Mouse (Mus musculus): Measurements from ENCODE around the gene Ccl9. TPM values are rescaled to one million over a fixed set of nuclear protein-coding genes. Genes with fewer than 3 reads are reported as not detected.

The Ccl9 gene
- total and polyA plus RNA-seq, 3 experiments: 0.67 to 0.81 TPM; not detected in 1

DNA sequence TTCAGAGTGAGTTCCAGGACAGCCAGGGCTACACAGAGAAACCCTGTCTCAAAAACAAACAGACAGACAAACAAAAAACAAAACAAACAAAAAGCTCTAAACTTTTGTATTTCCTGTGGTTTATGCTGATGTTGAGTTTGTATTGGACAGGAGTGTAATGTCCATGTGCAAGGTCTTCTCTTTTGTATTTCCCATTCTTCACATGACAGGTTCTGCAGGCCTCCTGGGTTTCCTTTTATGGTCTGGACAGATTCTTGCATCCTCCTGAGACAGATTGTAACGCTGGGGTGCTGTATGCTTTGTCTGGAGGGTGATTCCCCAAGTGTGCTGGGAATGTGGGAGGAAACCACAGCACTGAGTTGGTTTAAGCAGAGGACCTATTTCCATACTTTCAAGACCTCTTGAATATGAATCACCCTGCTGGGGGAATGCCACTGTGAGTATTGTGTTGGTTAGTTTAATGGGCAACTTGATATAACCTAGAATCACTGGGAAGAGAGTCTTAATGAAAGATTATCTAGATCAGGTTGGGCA lies 2.3 kb upstream of the Ccl9 start:
- H3K79me2 ChIP-seq (replicated peaks; ENCODE audit: control insufficient read depth, extremely low read depth, insufficient read depth, poor library complexity, severe bottlenecking): no peaks in the 10 kb centered on the region
- no peak overlapping the region for H3K27ac ChIP-seq (ENCODE audit: insufficient read depth, low read depth)
- H3K27me3 ChIP-seq (replicated peaks): no peaks in the 10 kb centered on the region
- no peak overlapping the region for H3K9ac ChIP-seq (ENCODE audit: insufficient read depth, low read depth)
- peaks cover 3 to 28% of the 10 kb centered on the region in 2 experiments; a peak in 2 of 4 replicates for H3K4me1 ChIP-seq (ENCODE audit: control insufficient read depth in 1 of 2, insufficient read depth in 2 of 2)
- H3K9me3 ChIP-seq (replicated peaks; ENCODE audit: low read length): no peaks in the 10 kb centered on the region
- in situ Hi-C loops (cut with MboI; ENCODE audit: low pct_ligation_motif_present, low pct_unique_long_range_greater_than_20kb, low sequenced_read_pairs) (no loop called here), dilution Hi-C loops (cut with MboI; ENCODE audit: extremely low pct_ligation_motif_present, extremely low pct_unique_long_range_greater_than_20kb, low sequenced_read_pairs) (no loop called here)
- TF ChIP-seq EP300 (IDR thresholded peaks at IDR 0.05; ENCODE audit: low read length): no peak
- peak; percentile 57 for TF ChIP-seq BHLHE40 (IDR thresholded peaks at IDR 0.05; ENCODE audit: low read depth, low read length)
- no peak for TF ChIP-seq PAX5 (IDR thresholded peaks at IDR 0.05; ENCODE audit: low read length)
- H3K4me2 ChIP-seq (ENCODE audit: insufficient read depth, low read depth, poor library complexity, severe bottlenecking): no peak overlapping the region
- H3K36me3 ChIP-seq (replicated peaks in 1 of 2; ENCODE audit: control insufficient read depth in 1 of 2, insufficient read depth in 1 of 2, low read length in 1 of 2): no peaks in the 10 kb centered on the region
- DNase-seq (ENCODE audit: extremely low read depth): no peak
- H3K4me3 ChIP-seq (replicated peaks in 1 of 3; ENCODE audit: low read depth in 2 of 3, low read length in 2 of 3, poor library complexity in 1 of 3): no peak overlapping the region

DNA sequence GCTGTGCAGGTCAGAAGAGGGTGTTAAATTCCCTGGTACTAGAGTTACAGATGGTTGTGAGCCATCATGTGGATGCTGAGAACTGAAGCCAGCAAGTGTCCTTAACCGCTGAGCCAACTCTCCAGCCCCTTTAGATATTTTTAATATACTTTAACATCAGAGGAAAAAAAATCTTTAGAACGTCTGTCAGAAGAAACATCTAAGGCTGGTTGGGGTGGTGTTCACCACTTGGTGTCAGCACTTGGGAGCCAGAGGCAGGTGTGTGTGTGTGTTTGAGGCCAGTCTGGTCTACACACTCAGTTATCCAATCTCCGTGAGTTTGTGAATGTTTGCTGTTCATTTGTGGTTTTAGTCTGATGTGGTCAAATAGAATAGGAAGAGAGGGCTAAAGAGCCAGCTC lies 563 bp upstream of the Ccl9 start:
- 0 out of 2 replicates have a peak, but pooled peaks have one; percentile 9 for TF ChIP-seq NELFE (IDR thresholded peaks at IDR 0.05; ENCODE audit: low read depth, low read length)
- TF ChIP-seq TCF12 (IDR thresholded peaks at IDR 0.05; ENCODE audit: low read depth, low read length): no peak
- no peak for TF ChIP-seq HCFC1 (IDR thresholded peaks at IDR 0.05; ENCODE audit: low read depth, low read length)
- peak; percentile 53 for TF ChIP-seq SMC3 (IDR thresholded peaks at IDR 0.05; ENCODE audit: low read depth, low read length)
- no peak for TF ChIP-seq JUND (conservative IDR thresholded peaks at IDR 0.05; ENCODE audit: low read depth, low read length)
- no peak for TF ChIP-seq JUN (IDR thresholded peaks at IDR 0.05; ENCODE audit: insufficient read depth, low read depth, low read length)
- TF ChIP-seq ZMIZ1 (IDR thresholded peaks at IDR 0.05; ENCODE audit: low read depth, low read length): no peak
- TF ChIP-seq ZKSCAN1 (IDR thresholded peaks at IDR 0.05; ENCODE audit: borderline replicate concordance, low read depth, low read length): no peak
- TF ChIP-seq MAZ (IDR thresholded peaks at IDR 0.05; ENCODE audit: low read depth, low read length): no peak
- TF ChIP-seq EP300 (IDR thresholded peaks at IDR 0.05; ENCODE audit: low read length): no peak
- TF ChIP-seq POLR2A (IDR thresholded peaks at IDR 0.05; ENCODE audit: low read depth, low read length): no peak
- TF ChIP-seq MEF2A (IDR thresholded peaks at IDR 0.05; ENCODE audit: borderline replicate concordance, low read depth, low read length): no peak
- TF ChIP-seq BHLHE40 (IDR thresholded peaks at IDR 0.05; ENCODE audit: low read depth, low read length): no peak
- no peak for TF ChIP-seq CHD2 (IDR thresholded peaks at IDR 0.05; ENCODE audit: low read length)
- no peak for TF ChIP-seq USF1 (IDR thresholded peaks at IDR 0.05; ENCODE audit: low read depth, low read length)
- TF ChIP-seq ETS1 (conservative IDR thresholded peaks at IDR 0.05; ENCODE audit: low read depth, low read length): no peak
- TF ChIP-seq E2F4 (IDR thresholded peaks at IDR 0.05; ENCODE audit: insufficient replicate concordance, low read depth, low read length): no peak
- TF ChIP-seq RAD21 (IDR thresholded peaks at IDR 0.05; ENCODE audit: low read depth, low read length): peak; percentile 32
- TF ChIP-seq PAX5 (IDR thresholded peaks at IDR 0.05; ENCODE audit: low read length): no peak
- no peak for TF ChIP-seq POLR2AphosphoS2 (IDR thresholded peaks at IDR 0.05; ENCODE audit: low read depth, low read length)
- TF ChIP-seq ZNF384 (IDR thresholded peaks at IDR 0.05; ENCODE audit: low read depth, low read length): no peak
- TF ChIP-seq CTCF (conservative IDR thresholded peaks at IDR 0.05 in 1 of 2, IDR thresholded peaks at IDR 0.05 in 1 of 2; ENCODE audit: low read depth in 2 of 2, low read length in 2 of 2): peak in 1 of 2 experiments; percentile 48; a peak in 2 of 4 replicates
- no peak for TF ChIP-seq IRF4 (IDR thresholded peaks at IDR 0.05; ENCODE audit: low read depth, low read length)
- Histone ChIP-seq H3K79me2 (replicated peaks; ENCODE audit: control insufficient read depth, extremely low read depth, insufficient read depth, poor library complexity, severe bottlenecking) (no peaks in the 10 kb centered on the region), H3K9ac (ENCODE audit: insufficient read depth, low read depth) (no peak overlapping the region), H3K27me3 (replicated peaks) (no peaks in the 10 kb centered on the region), H3K4me2 (ENCODE audit: insufficient read depth, low read depth, poor library complexity, severe bottlenecking) (no peak overlapping the region), H3K36me3 (replicated peaks in 1 of 2; ENCODE audit: control insufficient read depth in 1 of 2, insufficient read depth in 1 of 2, low read length in 1 of 2) (no peaks in the 10 kb centered on the region), H3K9me3 (replicated peaks; ENCODE audit: low read length) (no peaks in the 10 kb centered on the region), H3K27ac (ENCODE audit: insufficient read depth, low read depth) (no peak overlapping the region), H3K4me3 (replicated peaks in 1 of 3; ENCODE audit: low read depth in 2 of 3, low read length in 2 of 3, poor library complexity in 1 of 3) (no peak overlapping the region), H3K4me1 (ENCODE audit: control insufficient read depth in 1 of 2, insufficient read depth in 2 of 2) (peaks cover 3 to 28% of the 10 kb centered on the region in 2 experiments; a peak in 2 of 4 replicates)
- dilution Hi-C loops (cut with MboI; ENCODE audit: extremely low pct_ligation_motif_present, extremely low pct_unique_long_range_greater_than_20kb, low sequenced_read_pairs) (no loop called here), in situ Hi-C loops (cut with MboI; ENCODE audit: low pct_ligation_motif_present, low pct_unique_long_range_greater_than_20kb, low sequenced_read_pairs) (no loop called here)
- DNase-seq (ENCODE audit: extremely low read depth): no peak
